Mouse (Mus musculus): Measurements from ENCODE around the gene Anxa3. TPM values are rescaled to one million over a fixed set of nuclear protein-coding genes. Genes with fewer than 3 reads are reported as not detected.

The Anxa3 gene
- polyA plus RNA-seq, 1 experiment from 2014 or later = 54.8 TPM

GRCm38 (mm10) chr5:96853451-96853850 is 60.3 kb downstream of the Anxa3 start:
- Histone ChIP-seq H3K36me3 (no peaks in the 10 kb centered on the region), H3K4me3 (no peak overlapping the region), H3K4me2 (no peak overlapping the region), H3K27ac (no peak overlapping the region), H3K9ac (no peak overlapping the region), H3K4me1 (no peaks in the 10 kb centered on the region), H3K27me3 (no peaks in the 10 kb centered on the region), H3K9me3 (no peaks in the 10 kb centered on the region)
- no peak for ATAC-seq (ENCODE audit: insufficient number of reproducible peaks, low FRiP score, low TSS enrichment, low read depth)
- WGBS = 73% methylated on average over 3 of the region's 3 CpGs

- Histone ChIP-seq H3K9ac (no peak overlapping the region), H3K4me3 (no peak overlapping the region)
- 65% methylated on average over 3 of the region's 3 CpGs for WGBS
Observed at GRCm38 (mm10) chr5:96854350-96854749, 61.2 kb downstream of the Anxa3 start.

DNA sequence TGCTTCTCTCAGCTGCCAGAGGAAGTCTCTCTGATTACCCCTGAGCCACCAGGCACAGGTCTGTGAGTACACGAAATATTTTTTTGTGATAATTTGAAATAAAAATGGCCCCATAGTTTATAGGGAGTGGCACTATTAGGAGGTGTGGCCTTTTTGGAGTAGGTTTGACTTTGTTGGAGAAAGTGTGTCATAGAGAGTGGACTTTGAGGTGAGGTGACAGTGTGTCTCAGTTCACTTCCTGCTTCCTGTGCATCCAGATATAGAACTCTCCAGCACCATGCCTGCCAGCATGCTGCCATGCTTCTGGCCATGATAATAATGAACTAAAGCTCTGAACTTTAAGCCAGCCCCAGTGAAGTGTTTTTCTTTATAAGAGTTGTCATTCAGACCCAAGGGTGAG is 66.8 kb downstream of the Anxa3 start:
- H3K4me1 ChIP-seq = no peaks in the 10 kb centered on the region
- ATAC-seq (ENCODE audit: insufficient number of reproducible peaks, low FRiP score, low TSS enrichment, low read depth) = no peak
- no peaks in the 10 kb centered on the region for H3K27me3 ChIP-seq
- no peak overlapping the region for H3K4me3 ChIP-seq
- no peaks in the 10 kb centered on the region for H3K36me3 ChIP-seq
- H3K9ac ChIP-seq = no peak overlapping the region
- 81% methylated on average over 1 of the region's 1 CpGs for WGBS
- no peaks in the 10 kb centered on the region for H3K9me3 ChIP-seq
- no peak overlapping the region for H3K27ac ChIP-seq
- H3K4me2 ChIP-seq = no peak overlapping the region

More at GRCm38 (mm10) chr5:96854350-96854749, 61.2 kb downstream of the Anxa3 start:
- Histone ChIP-seq H3K27ac (no peak overlapping the region), H3K9me3 (no peaks in the 10 kb centered on the region), H3K4me2 (no peak overlapping the region), H3K4me1 (no peaks in the 10 kb centered on the region), H3K27me3 (no peaks in the 10 kb centered on the region), H3K36me3 (no peaks in the 10 kb centered on the region)
- no peak for ATAC-seq (ENCODE audit: insufficient number of reproducible peaks, low FRiP score, low TSS enrichment, low read depth)

- no peak overlapping the region for H3K9ac ChIP-seq
- WGBS = 68% methylated on average over 4 of the region's 4 CpGs
Observed at GRCm38 (mm10) chr5:96867171-96867570, 74.0 kb downstream of the Anxa3 start.

DNA sequence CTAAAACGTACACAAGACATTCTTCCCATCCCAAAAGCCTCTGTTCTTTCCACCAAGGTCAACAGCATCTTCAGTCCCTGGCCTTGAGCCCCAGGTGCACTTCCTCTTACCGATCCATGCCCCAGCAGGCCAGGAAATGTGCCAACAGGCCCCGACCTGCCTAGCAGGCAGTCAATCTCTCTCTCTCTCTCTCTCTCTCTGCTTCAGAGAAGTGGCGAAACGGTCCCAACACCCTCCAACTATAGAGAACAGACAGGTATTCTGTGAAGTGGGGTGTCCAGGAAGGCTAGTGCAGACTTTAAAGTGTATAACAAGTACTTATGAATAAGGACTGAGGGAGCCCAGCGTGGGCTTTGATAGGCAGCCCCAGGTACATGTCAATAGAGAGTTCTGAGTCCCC is 75.8 kb downstream of the Anxa3 start:
- WGBS = 50% methylated on average over 6 of the region's 6 CpGs
- Histone ChIP-seq H3K36me3 (no peaks in the 10 kb centered on the region), H3K4me3 (no peak overlapping the region), H3K4me1 (no peaks in the 10 kb centered on the region), H3K9me3 (no peaks in the 10 kb centered on the region), H3K4me2 (no peak overlapping the region), H3K9ac (no peak overlapping the region), H3K27ac (no peak overlapping the region), H3K27me3 (no peaks in the 10 kb centered on the region)
- no peak for ATAC-seq (ENCODE audit: insufficient number of reproducible peaks, low FRiP score, low TSS enrichment, low read depth)

More at GRCm38 (mm10) chr5:96867171-96867570, 74.0 kb downstream of the Anxa3 start:
- H3K27me3 ChIP-seq = no peaks in the 10 kb centered on the region
- ATAC-seq (ENCODE audit: insufficient number of reproducible peaks, low FRiP score, low TSS enrichment, low read depth) = no peak
- no peaks in the 10 kb centered on the region for H3K4me1 ChIP-seq
- no peaks in the 10 kb centered on the region for H3K9me3 ChIP-seq
- H3K4me2 ChIP-seq = no peak overlapping the region
- no peaks in the 10 kb centered on the region for H3K36me3 ChIP-seq
- H3K4me3 ChIP-seq = no peak overlapping the region
- no peak overlapping the region for H3K27ac ChIP-seq

- H3K9ac ChIP-seq = no peak overlapping the region
- WGBS = 73% methylated on average over 12 of the region's 12 CpGs
- no peak for ATAC-seq (ENCODE audit: insufficient number of reproducible peaks, low FRiP score, low TSS enrichment, low read depth)
- H3K27me3 ChIP-seq = no peaks in the 10 kb centered on the region
- H3K9me3 ChIP-seq = no peaks in the 10 kb centered on the region
- no peak overlapping the region for H3K4me2 ChIP-seq
- no peaks in the 10 kb centered on the region for H3K36me3 ChIP-seq
- no peak overlapping the region for H3K27ac ChIP-seq
- H3K4me3 ChIP-seq = no peak overlapping the region
- H3K4me1 ChIP-seq = no peaks in the 10 kb centered on the region
Observed at GRCm38 (mm10) chr5:96870996-96871395, 77.9 kb downstream of the Anxa3 start.

DNA sequence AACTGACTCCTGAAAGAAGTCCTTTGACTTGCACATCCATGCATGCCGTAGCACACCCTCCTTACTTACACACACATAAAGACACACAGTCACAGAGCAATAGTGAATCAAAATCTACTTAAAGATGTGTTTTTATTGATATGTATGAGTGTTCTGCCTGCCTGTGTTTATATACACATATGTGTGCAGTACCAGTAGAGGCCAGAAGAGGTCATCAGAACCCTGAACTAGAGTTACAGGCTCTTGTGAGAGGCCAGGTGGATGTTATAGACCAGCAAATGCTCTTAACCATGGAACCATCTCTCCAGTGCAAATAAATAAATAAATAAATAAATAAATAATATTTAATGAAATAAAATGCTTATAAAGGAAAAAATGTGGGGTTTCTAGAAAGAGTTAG is 85.0 kb downstream of the Anxa3 start:
- 86% methylated on average over 1 of the region's 1 CpGs for WGBS
- Histone ChIP-seq H3K9ac (no peak overlapping the region), H3K9me3 (no peaks in the 10 kb centered on the region), H3K4me1 (0 out of 2 replicates have a peak, but pooled peaks cover 3% of the 10 kb centered on the region), H3K36me3 (no peaks in the 10 kb centered on the region), H3K4me2 (no peak overlapping the region), H3K4me3 (no peak overlapping the region), H3K27ac (no peak overlapping the region), H3K27me3 (no peaks in the 10 kb centered on the region)
- ATAC-seq (ENCODE audit: insufficient number of reproducible peaks, low FRiP score, low TSS enrichment, low read depth) = no peak

- H3K4me3 ChIP-seq = no peak overlapping the region
- H3K27ac ChIP-seq = no peak overlapping the region
- 0 out of 2 replicates have a peak, but pooled peaks cover 3% of the 10 kb centered on the region for H3K4me1 ChIP-seq
- H3K9me3 ChIP-seq = no peaks in the 10 kb centered on the region
- no peaks in the 10 kb centered on the region for H3K27me3 ChIP-seq
- no peak for ATAC-seq (ENCODE audit: insufficient number of reproducible peaks, low FRiP score, low TSS enrichment, low read depth)
- WGBS = 89% methylated on average over 11 of the region's 11 CpGs
- no peaks in the 10 kb centered on the region for H3K36me3 ChIP-seq
- H3K4me2 ChIP-seq = no peak overlapping the region
- no peak overlapping the region for H3K9ac ChIP-seq
Observed at GRCm38 (mm10) chr5:96878851-96879540, 85.9 kb downstream of the Anxa3 start.

DNA sequence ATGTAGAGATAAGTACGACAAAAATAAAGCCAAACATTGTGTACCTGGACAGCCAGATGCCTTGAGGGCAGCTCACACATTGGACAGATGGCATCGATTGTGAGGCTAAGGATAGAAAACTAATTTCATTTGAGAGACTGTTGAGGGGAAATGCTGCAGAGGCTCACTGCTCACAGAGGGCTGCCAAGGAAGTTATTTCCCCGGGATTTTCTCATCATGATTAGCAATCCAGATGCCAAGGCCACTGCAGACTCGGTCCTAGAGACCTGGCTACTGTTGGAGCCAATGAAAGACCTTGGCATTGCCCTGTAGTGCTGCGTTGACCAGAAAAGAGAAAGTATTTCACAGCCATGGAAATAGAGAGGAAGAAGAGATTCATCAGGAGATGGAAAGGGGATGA is 87.1 kb downstream of the Anxa3 start:
- Histone ChIP-seq H3K4me2 (no peak overlapping the region), H3K36me3 (no peaks in the 10 kb centered on the region), H3K4me3 (no peak overlapping the region), H3K27ac (no peak overlapping the region), H3K9ac (no peak overlapping the region), H3K4me1 (0 out of 2 replicates have a peak, but pooled peaks cover 3% of the 10 kb centered on the region), H3K9me3 (no peaks in the 10 kb centered on the region), H3K27me3 (no peaks in the 10 kb centered on the region)
- no peak for ATAC-seq (ENCODE audit: insufficient number of reproducible peaks, low FRiP score, low TSS enrichment, low read depth)
- 49% methylated on average over 5 of the region's 5 CpGs for WGBS

DNA sequence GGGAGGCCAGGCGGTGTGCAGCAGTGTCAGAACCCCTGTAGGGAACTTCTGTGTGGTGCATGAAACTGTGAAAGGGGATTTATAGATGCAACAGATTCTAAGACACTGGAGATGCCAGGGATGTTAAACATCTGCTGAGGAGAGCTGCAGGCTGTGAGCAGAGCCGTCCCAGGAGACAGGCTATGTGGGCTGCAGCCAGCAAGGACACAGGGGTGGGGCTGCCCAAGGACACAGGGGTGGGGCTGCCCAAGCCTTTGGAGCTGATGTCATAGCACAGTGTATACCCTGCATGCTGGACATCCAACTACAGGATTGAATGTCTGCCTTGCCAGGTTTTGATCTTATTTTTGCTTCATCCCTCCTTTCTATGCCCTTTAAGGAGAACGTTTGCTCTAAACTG is 88.0 kb downstream of the Anxa3 start:
- no peaks in the 10 kb centered on the region for H3K36me3 ChIP-seq
- WGBS = 54% methylated on average over 3 of the region's 3 CpGs
- no peak overlapping the region for H3K4me2 ChIP-seq
- H3K27ac ChIP-seq = no peak overlapping the region
- no peaks in the 10 kb centered on the region for H3K27me3 ChIP-seq
- 0 out of 2 replicates have a peak, but pooled peaks cover 3% of the 10 kb centered on the region for H3K4me1 ChIP-seq
- H3K9ac ChIP-seq = no peak overlapping the region
- H3K9me3 ChIP-seq = no peaks in the 10 kb centered on the region
- no peak; the same call in 1 of the 2 replicates for ATAC-seq (ENCODE audit: insufficient number of reproducible peaks, low FRiP score, low TSS enrichment, low read depth)
- H3K4me3 ChIP-seq = no peak overlapping the region

DNA sequence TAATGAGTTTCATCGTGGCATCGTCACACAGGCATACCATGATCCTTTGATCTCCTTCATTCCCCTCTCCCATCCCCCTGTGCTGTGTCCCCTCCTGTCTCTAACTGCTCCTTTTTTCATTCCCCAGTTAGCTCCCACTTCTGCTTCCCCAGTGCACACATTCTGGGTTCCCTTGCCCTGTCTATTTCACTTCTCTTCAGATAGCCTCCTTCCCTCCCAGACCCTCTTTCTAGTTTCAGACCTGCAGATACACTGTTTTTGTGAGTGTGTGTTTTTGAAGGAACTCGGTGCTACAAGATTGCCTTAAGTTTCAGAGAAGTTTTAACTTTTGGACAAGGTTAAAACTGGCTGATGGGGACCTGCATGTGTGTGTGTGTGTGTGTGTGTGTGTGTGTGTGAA is 88.5 kb downstream of the Anxa3 start:
- Histone ChIP-seq H3K27ac (no peak overlapping the region), H3K9ac (no peak overlapping the region), H3K27me3 (no peaks in the 10 kb centered on the region), H3K9me3 (no peaks in the 10 kb centered on the region), H3K4me1 (0 out of 2 replicates have a peak, but pooled peaks cover 3% of the 10 kb centered on the region), H3K36me3 (no peaks in the 10 kb centered on the region), H3K4me3 (no peak overlapping the region), H3K4me2 (no peak overlapping the region)
- 61% methylated on average over 3 of the region's 3 CpGs for WGBS
- ATAC-seq (ENCODE audit: insufficient number of reproducible peaks, low FRiP score, low TSS enrichment, low read depth) = no peak

- Histone ChIP-seq H3K4me3 (no peak overlapping the region), H3K9ac (no peak overlapping the region), H3K9me3 (no peaks in the 10 kb centered on the region), H3K4me2 (no peak overlapping the region), H3K27me3 (no peaks in the 10 kb centered on the region), H3K36me3 (no peaks in the 10 kb centered on the region), H3K27ac (no peak overlapping the region), H3K4me1 (0 out of 2 replicates have a peak, but pooled peaks cover 3% of the 10 kb centered on the region)
- ATAC-seq (ENCODE audit: insufficient number of reproducible peaks, low FRiP score, low TSS enrichment, low read depth) = no peak
- 90% methylated on average over 7 of the region's 7 CpGs for WGBS
Observed at GRCm38 (mm10) chr5:96885202-96885601, 92.1 kb downstream of the Anxa3 start.
